Mouse (Mus musculus): Measurements from ENCODE around the gene Pgk1. TPM values are rescaled to one million over a fixed set of nuclear protein-coding genes. Genes with fewer than 3 reads are reported as not detected.

Gene Pgk1
- 16.2 and 62.6 TPM in 2 replicates for polyA plus RNA-seq (2012; ENCODE audit: insufficient read depth, low replicate concordance)

DNA sequence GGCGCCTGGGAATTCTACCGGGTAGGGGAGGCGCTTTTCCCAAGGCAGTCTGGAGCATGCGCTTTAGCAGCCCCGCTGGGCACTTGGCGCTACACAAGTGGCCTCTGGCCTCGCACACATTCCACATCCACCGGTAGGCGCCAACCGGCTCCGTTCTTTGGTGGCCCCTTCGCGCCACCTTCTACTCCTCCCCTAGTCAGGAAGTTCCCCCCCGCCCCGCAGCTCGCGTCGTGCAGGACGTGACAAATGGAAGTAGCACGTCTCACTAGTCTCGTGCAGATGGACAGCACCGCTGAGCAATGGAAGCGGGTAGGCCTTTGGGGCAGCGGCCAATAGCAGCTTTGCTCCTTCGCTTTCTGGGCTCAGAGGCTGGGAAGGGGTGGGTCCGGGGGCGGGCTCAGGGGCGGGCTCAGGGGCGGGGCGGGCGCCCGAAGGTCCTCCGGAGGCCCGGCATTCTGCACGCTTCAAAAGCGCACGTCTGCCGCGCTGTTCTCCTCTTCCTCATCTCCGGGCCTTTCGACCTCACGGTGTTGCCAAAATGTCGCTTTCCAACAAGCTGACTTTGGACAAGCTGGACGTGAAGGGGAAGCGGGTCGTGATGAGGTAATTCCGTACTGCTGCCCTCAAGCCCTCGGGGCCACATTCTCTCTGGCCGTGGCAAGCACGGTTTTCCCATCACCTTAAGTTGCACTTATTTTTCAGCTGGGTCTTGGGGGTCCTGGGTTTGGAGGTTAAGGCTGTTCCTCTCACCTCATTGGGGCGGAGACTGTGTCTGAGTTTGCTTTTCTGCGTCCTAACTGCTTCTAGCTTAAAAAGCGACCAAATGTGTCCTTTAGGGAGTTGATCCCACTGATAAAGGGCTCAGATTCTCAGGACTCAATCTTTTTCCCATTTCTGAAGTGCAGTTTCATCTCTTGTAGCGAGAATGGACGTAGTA lies at the start of gene Pgk1:
TSS of gene Pgk1 (plus strand) at position 388 of the 937 bp plus-strand sequence.
- Histone ChIP-seq H3K4me1 (peaks cover 28% of the 10 kb centered on the region), H3K36me3 (replicated peaks; ENCODE audit: low read length) (peaks cover 10% of the 10 kb centered on the region), H3K9me3 (no peaks in the 10 kb centered on the region), H3K4me3 (replicated peaks) (peak within 1 kb of the TSS; percentile 92), H3K27me3 (replicated peaks) (peaks cover 8% of the 10 kb centered on the region)
- TF ChIP-seq FLI1 (IDR thresholded peaks at IDR 0.05; ENCODE audit: low read length): no peak
- TF ChIP-seq GATA1 (IDR thresholded peaks at IDR 0.05; ENCODE audit: borderline replicate concordance, low read length): no peak

DNA sequence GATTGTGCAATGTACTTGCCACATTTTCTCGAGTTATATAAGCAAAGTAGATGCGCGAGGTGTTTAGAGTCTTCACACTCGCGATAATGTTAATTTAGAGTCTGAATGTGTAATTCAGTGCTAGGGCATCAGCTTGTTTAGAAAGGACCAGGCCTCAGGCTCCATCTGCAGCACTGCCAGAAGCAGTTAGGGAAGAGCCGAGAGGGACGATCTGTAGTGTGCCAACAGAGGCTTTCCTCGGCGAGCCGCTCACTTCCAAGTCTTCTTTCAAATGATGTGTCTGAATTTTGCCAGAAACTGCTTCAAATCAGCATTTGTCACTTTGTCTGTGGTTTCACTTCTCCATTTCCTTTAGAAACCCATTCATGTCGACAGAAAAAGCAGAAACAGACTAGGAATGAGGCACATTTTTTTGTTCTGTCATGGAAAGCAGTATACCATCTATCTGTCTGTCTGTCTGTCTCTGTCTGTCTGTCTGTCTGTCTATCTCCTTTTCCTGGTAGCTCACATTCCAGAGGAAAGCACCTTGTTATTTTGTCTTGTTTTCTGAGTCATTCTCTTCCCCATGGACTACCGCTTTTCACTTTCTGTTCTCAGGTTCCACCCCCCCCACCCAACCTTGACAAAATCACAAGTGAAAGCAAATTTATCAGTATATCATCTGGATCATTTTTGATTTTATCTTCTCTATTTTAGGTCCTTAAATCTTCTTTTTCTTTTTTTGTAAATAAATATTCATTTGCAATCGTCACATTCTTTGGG lies 47.4 kb upstream of the Pgk1 start:
- TF ChIP-seq GATA1 (IDR thresholded peaks at IDR 0.05; ENCODE audit: borderline replicate concordance, low read length) (no peak), FLI1 (IDR thresholded peaks at IDR 0.05; ENCODE audit: low read length) (no peak)
- H3K36me3 ChIP-seq (replicated peaks; ENCODE audit: low read length): no peaks in the 10 kb centered on the region
- H3K4me1 ChIP-seq: peaks cover 52% of the 10 kb centered on the region
- no peaks in the 10 kb centered on the region for H3K9me3 ChIP-seq
- no peaks in the 10 kb centered on the region for H3K27me3 ChIP-seq (replicated peaks)
- H3K4me3 ChIP-seq (replicated peaks): peak overlapping the region; percentile 56

DNA sequence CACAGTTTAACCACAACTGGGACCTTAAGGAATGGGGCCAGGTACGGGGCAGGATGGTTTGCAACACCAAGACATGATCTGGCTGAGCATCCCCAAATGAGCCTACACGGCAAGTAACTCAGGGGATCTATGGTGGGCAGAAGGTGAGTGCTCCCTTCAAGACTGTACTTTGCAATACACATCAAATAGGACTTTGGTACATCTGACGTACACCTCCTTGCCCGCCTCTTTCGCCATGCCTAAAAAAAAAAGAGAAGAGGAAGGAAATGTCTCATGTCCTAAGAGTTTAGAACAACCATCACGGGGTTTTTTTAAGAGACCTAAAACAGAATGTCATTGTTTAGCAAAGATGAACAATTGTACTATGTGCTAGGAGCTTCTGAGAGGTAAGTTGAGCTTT lies 44.0 kb upstream of the Pgk1 start, which contains the start of gene Tlr13:
TSS of gene Tlr13 (plus strand) at position 269 of the 400 bp plus-strand sequence.
- H3K27me3 ChIP-seq (replicated peaks): peaks cover 2% of the 10 kb centered on the region
- H3K4me1 ChIP-seq: peaks cover 31% of the 10 kb centered on the region
- H3K36me3 ChIP-seq (replicated peaks; ENCODE audit: low read length): no peaks in the 10 kb centered on the region
- peak within 1 kb of the TSS; percentile 40 for H3K4me3 ChIP-seq (replicated peaks)
- no peaks in the 10 kb centered on the region for H3K9me3 ChIP-seq
- no peak for TF ChIP-seq GATA1 (IDR thresholded peaks at IDR 0.05; ENCODE audit: borderline replicate concordance, low read length)
- TF ChIP-seq FLI1 (IDR thresholded peaks at IDR 0.05; ENCODE audit: low read length): no peak

DNA sequence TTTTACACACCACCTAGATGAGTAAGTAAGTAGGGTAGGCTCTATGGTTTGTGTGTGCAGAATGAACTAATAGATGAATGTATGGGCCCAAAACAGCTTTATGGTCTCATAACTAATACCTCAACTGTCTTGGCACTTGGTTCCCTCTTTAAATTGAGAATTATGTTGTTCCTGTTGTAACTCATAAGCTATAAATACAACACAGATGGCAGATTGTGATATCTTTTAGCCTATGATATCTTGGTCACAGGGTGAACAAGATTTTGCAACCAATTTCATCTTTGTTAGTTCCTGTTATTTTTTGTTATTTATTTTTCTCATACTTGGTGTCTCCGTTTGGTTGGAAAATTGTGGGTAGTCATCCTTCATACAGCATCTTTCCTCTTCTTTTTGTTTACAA lies 38.7 kb upstream of the Pgk1 start:
- no peak for TF ChIP-seq GATA1 (IDR thresholded peaks at IDR 0.05; ENCODE audit: borderline replicate concordance, low read length)
- TF ChIP-seq FLI1 (IDR thresholded peaks at IDR 0.05; ENCODE audit: low read length): no peak
- peaks cover 2% of the 10 kb centered on the region for H3K27me3 ChIP-seq (replicated peaks)
- no peak overlapping the region for H3K4me3 ChIP-seq (replicated peaks)
- peaks cover 36% of the 10 kb centered on the region for H3K4me1 ChIP-seq
- no peaks in the 10 kb centered on the region for H3K36me3 ChIP-seq (replicated peaks; ENCODE audit: low read length)
- no peaks in the 10 kb centered on the region for H3K9me3 ChIP-seq

DNA sequence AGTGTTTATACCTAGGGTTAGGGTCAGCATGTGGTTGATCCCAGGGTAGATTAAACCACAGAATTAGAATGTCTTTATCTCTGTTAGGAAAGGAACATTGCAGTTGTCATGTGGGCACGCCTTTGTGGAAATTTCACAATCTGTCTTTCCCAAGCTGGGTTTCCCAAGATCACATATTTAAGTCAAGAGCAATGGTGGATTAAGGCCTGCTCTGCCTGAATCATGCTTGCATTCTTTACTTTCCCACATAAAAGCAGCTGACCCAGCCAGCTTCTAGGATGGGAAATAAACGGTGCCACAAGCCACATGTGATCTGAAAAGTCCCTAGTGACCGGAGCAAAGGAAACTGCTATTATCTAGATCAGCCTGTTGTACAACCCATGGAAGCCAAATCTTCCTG lies 37.4 kb upstream of the Pgk1 start:
- Histone ChIP-seq H3K36me3 (replicated peaks; ENCODE audit: low read length) (no peaks in the 10 kb centered on the region), H3K27me3 (replicated peaks) (peaks cover 2% of the 10 kb centered on the region), H3K9me3 (no peaks in the 10 kb centered on the region), H3K4me3 (replicated peaks) (no peak overlapping the region), H3K4me1 (peaks cover 41% of the 10 kb centered on the region)
- TF ChIP-seq FLI1 (IDR thresholded peaks at IDR 0.05; ENCODE audit: low read length) (no peak), GATA1 (IDR thresholded peaks at IDR 0.05; ENCODE audit: borderline replicate concordance, low read length) (no peak)

DNA sequence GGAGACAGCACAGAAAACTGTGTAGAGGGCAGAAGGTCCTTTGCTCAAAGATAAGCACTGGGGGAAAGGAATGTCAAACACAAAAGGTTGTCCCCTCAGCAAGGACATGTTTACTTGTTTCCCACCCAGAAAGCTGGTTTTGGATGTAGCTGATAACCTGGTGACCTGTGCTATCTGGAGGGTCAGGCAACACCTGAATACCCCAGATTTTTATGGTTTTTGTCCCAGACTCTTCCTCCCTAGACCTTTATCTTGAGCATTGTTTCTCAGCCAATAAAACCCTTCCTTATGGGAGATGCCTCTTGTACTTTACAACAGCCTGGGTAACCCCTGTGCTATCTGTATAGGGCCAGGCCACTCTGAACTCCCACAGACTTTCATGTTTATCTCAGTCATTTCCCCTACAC lies 32.7 kb upstream of the Pgk1 start:
- H3K9me3 ChIP-seq: no peaks in the 10 kb centered on the region
- TF ChIP-seq GATA1 (IDR thresholded peaks at IDR 0.05; ENCODE audit: borderline replicate concordance, low read length): no peak
- TF ChIP-seq FLI1 (IDR thresholded peaks at IDR 0.05; ENCODE audit: low read length): no peak
- peaks cover 47% of the 10 kb centered on the region for H3K4me1 ChIP-seq
- H3K27me3 ChIP-seq (replicated peaks): peaks cover 2% of the 10 kb centered on the region
- no peaks in the 10 kb centered on the region for H3K36me3 ChIP-seq (replicated peaks; ENCODE audit: low read length)
- no peak overlapping the region for H3K4me3 ChIP-seq (replicated peaks)

DNA sequence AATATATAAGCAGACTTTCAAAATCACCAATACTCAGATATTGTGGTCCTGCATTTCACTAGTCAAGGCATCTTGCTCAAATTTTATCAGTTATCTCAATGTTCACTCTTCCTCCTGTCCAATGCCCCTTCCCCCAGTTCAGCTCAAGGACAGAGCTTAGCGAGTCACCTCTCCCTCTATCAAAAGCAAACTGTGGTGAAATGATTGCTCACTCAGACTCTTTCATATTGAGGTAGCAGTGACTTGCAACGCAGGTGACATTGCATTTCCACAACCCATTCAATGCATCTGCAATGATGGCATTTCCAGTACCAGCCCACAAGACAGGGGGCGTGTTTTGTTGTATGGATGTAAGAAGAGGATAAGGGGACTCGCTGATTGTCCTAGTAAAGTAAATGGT lies 31.0 kb upstream of the Pgk1 start:
- no peaks in the 10 kb centered on the region for H3K36me3 ChIP-seq (replicated peaks; ENCODE audit: low read length)
- no peaks in the 10 kb centered on the region for H3K9me3 ChIP-seq
- TF ChIP-seq GATA1 (IDR thresholded peaks at IDR 0.05; ENCODE audit: borderline replicate concordance, low read length) (no peak), FLI1 (IDR thresholded peaks at IDR 0.05; ENCODE audit: low read length) (no peak)
- H3K4me1 ChIP-seq: peaks cover 36% of the 10 kb centered on the region
- H3K27me3 ChIP-seq (replicated peaks): peaks cover 4% of the 10 kb centered on the region
- no peak overlapping the region for H3K4me3 ChIP-seq (replicated peaks)

DNA sequence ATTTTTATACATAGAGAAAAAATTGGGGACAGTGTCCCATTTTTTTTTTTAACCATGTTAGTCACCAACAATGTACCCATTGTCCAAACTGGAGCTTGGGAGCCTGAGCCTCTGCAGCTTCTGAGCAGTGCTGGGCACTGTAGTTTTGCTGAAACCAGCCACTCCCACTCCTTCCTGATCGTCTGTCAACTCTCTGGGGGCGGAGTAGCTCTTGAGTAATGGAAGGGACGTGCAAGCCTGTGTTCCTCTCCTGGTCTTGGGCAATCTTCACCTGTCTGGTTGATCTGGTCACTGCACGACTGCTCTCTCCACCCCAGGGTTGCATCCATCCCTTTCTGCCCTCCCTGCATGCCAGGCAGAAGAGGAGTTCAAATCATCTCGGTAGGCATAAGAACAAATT lies 22.9 kb upstream of the Pgk1 start:
- no peak for TF ChIP-seq FLI1 (IDR thresholded peaks at IDR 0.05; ENCODE audit: low read length)
- no peak for TF ChIP-seq GATA1 (IDR thresholded peaks at IDR 0.05; ENCODE audit: borderline replicate concordance, low read length)
- H3K27me3 ChIP-seq (replicated peaks): peaks cover 4% of the 10 kb centered on the region
- peaks cover 21% of the 10 kb centered on the region for H3K4me1 ChIP-seq
- no peaks in the 10 kb centered on the region for H3K36me3 ChIP-seq (replicated peaks; ENCODE audit: low read length)
- H3K9me3 ChIP-seq: no peaks in the 10 kb centered on the region
- peak overlapping the region; percentile 87 for H3K4me3 ChIP-seq (replicated peaks)

DNA sequence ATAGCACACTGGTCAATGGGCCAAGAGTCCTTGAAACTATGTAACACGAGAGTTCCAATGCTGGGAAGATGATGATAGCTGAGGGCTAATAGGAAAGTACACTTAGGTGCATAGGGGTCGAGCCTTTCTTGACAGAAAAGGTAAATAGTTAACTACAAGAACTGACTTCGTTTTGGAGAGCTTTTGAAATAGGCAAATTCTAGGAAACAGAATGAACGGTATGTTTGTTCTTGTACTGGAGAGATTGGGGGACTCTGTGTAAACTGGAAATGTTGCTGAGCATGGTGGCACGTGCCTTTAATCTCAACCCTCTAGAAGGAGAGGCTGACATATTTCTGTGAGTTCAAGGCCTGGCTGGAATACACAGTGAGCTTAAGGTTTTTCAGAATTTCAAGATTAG lies 22.3 kb upstream of the Pgk1 start:
- H3K36me3 ChIP-seq (replicated peaks; ENCODE audit: low read length): no peaks in the 10 kb centered on the region
- no peak overlapping the region for H3K4me3 ChIP-seq (replicated peaks)
- H3K4me1 ChIP-seq: peaks cover 21% of the 10 kb centered on the region
- peaks cover 4% of the 10 kb centered on the region for H3K27me3 ChIP-seq (replicated peaks)
- TF ChIP-seq GATA1 (IDR thresholded peaks at IDR 0.05; ENCODE audit: borderline replicate concordance, low read length) (no peak), FLI1 (IDR thresholded peaks at IDR 0.05; ENCODE audit: low read length) (no peak)
- H3K9me3 ChIP-seq: no peaks in the 10 kb centered on the region
